Mouse (Mus musculus): Measurements from ENCODE around the gene Adamts13. TPM values are rescaled to one million over a fixed set of nuclear protein-coding genes. Genes with fewer than 3 reads are reported as not detected.

Adamts13 gene
- polyA plus RNA-seq, 1 experiment, result not detected

GRCm38 (mm10) chr2:27021103-27021502 is 47.9 kb downstream of the Adamts13 start:
- Histone ChIP-seq H3K4me1 (ENCODE audit: control insufficient read depth, insufficient read depth, low read length) (no peaks in the 10 kb centered on the region; the same call in 1 of the 2 replicates), H3K27ac (ENCODE audit: control insufficient read depth, insufficient read depth, low read depth, low read length, poor library complexity) (no peak overlapping the region), H3K4me3 (replicated peaks; ENCODE audit: control insufficient read depth, low read depth, low read length) (no peak overlapping the region)
- TF ChIP-seq POLR2A (IDR thresholded peaks at IDR 0.05; ENCODE audit: borderline replicate concordance, control insufficient read depth, low read depth, low read length) (no peak), CTCF (IDR thresholded peaks at IDR 0.05; ENCODE audit: control insufficient read depth, insufficient read depth, low read length) (no peak)
- 90% methylated on average over 1 of the region's 1 CpGs for WGBS

DNA sequence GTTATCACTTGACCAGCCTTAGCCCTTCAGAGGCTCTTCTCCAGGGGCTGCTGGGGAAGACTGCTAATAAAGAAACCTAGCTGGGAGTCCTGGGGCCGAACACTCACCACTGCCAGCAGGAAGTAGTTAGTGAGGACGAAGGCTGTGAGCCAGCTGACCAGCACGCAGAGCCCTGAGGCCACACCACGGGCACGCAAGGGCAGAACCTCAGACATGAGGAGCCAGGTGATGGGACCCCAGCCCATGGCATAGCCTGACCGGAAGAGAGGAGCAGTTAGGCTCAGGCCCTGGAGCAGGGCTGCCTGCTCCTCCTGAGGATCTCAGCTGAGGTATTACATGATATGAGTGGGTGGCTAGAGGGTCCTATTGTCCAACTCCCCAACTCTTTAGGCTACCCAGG is 49.4 kb downstream of the Adamts13 start:
- H3K4me1 ChIP-seq (ENCODE audit: control insufficient read depth, insufficient read depth, low read length), result no peaks in the 10 kb centered on the region; the same call in 1 of the 2 replicates
- TF ChIP-seq CTCF (IDR thresholded peaks at IDR 0.05; ENCODE audit: control insufficient read depth, insufficient read depth, low read length), result no peak
- TF ChIP-seq POLR2A (IDR thresholded peaks at IDR 0.05; ENCODE audit: borderline replicate concordance, control insufficient read depth, low read depth, low read length), result no peak
- WGBS, result 55% methylated on average over 6 of the region's 6 CpGs
- no peak overlapping the region for H3K27ac ChIP-seq (ENCODE audit: control insufficient read depth, insufficient read depth, low read depth, low read length, poor library complexity)
- H3K4me3 ChIP-seq (replicated peaks; ENCODE audit: control insufficient read depth, low read depth, low read length), result no peak overlapping the region

- TF ChIP-seq POLR2A (IDR thresholded peaks at IDR 0.05; ENCODE audit: borderline replicate concordance, control insufficient read depth, low read depth, low read length) (no peak), CTCF (IDR thresholded peaks at IDR 0.05; ENCODE audit: control insufficient read depth, insufficient read depth, low read length) (no peak)
- Histone ChIP-seq H3K4me1 (ENCODE audit: control insufficient read depth, insufficient read depth, low read length) (peaks cover 4% of the 10 kb centered on the region; the same call in 1 of the 2 replicates), H3K27ac (ENCODE audit: control insufficient read depth, insufficient read depth, low read depth, low read length, poor library complexity) (no peak overlapping the region), H3K4me3 (replicated peaks; ENCODE audit: control insufficient read depth, low read depth, low read length) (no peak overlapping the region)
- WGBS, result 80% methylated on average over 14 of the region's 14 CpGs
Measured at GRCm38 (mm10) chr2:27024136-27024535, 50.9 kb downstream of the Adamts13 start.

- H3K4me1 ChIP-seq (ENCODE audit: control insufficient read depth, insufficient read depth, low read length), result peaks cover 4% of the 10 kb centered on the region; the same call in 1 of the 2 replicates
- peak overlapping the region; percentile 84 for H3K27ac ChIP-seq (ENCODE audit: control insufficient read depth, insufficient read depth, low read depth, low read length, poor library complexity)
- WGBS, result 45% methylated on average over 3 of the region's 3 CpGs
- H3K4me3 ChIP-seq (replicated peaks; ENCODE audit: control insufficient read depth, low read depth, low read length), result peak overlapping the region; percentile 33
- no peak for TF ChIP-seq CTCF (IDR thresholded peaks at IDR 0.05; ENCODE audit: control insufficient read depth, insufficient read depth, low read length)
- TF ChIP-seq POLR2A (IDR thresholded peaks at IDR 0.05; ENCODE audit: borderline replicate concordance, control insufficient read depth, low read depth, low read length), result no peak
Measured at GRCm38 (mm10) chr2:27025545-27025944, 52.3 kb downstream of the Adamts13 start.

DNA sequence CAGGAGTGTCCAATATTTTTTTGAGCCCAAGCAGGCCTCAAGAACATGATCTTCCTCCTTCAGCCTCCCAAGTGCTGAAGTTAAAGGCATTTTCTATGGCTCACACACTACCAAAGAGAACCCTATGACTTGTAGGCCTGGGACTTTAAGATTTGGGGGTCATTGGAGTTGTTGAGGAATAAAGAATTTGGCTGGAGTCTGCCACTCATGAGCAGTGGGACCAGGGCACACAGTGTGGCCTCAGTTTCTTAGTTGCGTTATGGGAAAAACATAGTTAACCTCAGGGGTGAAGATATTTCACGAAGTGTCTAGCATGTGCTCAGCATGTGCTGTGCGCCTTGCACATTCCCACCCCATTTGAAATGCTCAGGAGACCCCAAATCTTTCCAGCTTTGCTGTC is 53.1 kb downstream of the Adamts13 start:
- TF ChIP-seq POLR2A (IDR thresholded peaks at IDR 0.05; ENCODE audit: borderline replicate concordance, control insufficient read depth, low read depth, low read length) (no peak), CTCF (IDR thresholded peaks at IDR 0.05; ENCODE audit: control insufficient read depth, insufficient read depth, low read length) (no peak)
- peaks cover 4% of the 10 kb centered on the region; the same call in 1 of the 2 replicates for H3K4me1 ChIP-seq (ENCODE audit: control insufficient read depth, insufficient read depth, low read length)
- 79% methylated on average over 3 of the region's 3 CpGs for WGBS
- peak overlapping the region; percentile 84 for H3K27ac ChIP-seq (ENCODE audit: control insufficient read depth, insufficient read depth, low read depth, low read length, poor library complexity)
- H3K4me3 ChIP-seq (replicated peaks; ENCODE audit: control insufficient read depth, low read depth, low read length), result peak overlapping the region; percentile 55

GRCm38 (mm10) chr2:27026857-27027617 is 53.8 kb downstream of the Adamts13 start:
- H3K4me1 ChIP-seq (ENCODE audit: control insufficient read depth, insufficient read depth, low read length), result peaks cover 4% of the 10 kb centered on the region; the same call in 1 of the 2 replicates
- H3K4me3 ChIP-seq (replicated peaks; ENCODE audit: control insufficient read depth, low read depth, low read length), result peak overlapping the region; percentile 55
- peak overlapping the region; percentile 84 for H3K27ac ChIP-seq (ENCODE audit: control insufficient read depth, insufficient read depth, low read depth, low read length, poor library complexity)
- TF ChIP-seq POLR2A (IDR thresholded peaks at IDR 0.05; ENCODE audit: borderline replicate concordance, control insufficient read depth, low read depth, low read length) (no peak), CTCF (IDR thresholded peaks at IDR 0.05; ENCODE audit: control insufficient read depth, insufficient read depth, low read length) (no peak)
- 35% methylated on average over 10 of the region's 10 CpGs for WGBS

GRCm38 (mm10) chr2:27027618-27028436 is 54.6 kb downstream of the Adamts13 start, which contains the start of gene Slc2a6:
Gene Slc2a6 (minus strand): TSS chr2:27027998.
- Histone ChIP-seq H3K4me3 (replicated peaks; ENCODE audit: control insufficient read depth, low read depth, low read length) (peak within 1 kb of the TSS; percentile 65), H3K27ac (ENCODE audit: control insufficient read depth, insufficient read depth, low read depth, low read length, poor library complexity) (peak within 1 kb of the TSS; percentile 84)

More at GRCm38 (mm10) chr2:27027618-27028436, 54.6 kb downstream of the Adamts13 start, which contains the start of gene Slc2a6:
- peaks cover 4% of the 10 kb centered on the region; the same call in 1 of the 2 replicates for H3K4me1 ChIP-seq (ENCODE audit: control insufficient read depth, insufficient read depth, low read length)
- WGBS, result 4% methylated on average over 38 of the region's 38 CpGs
- TF ChIP-seq POLR2A (IDR thresholded peaks at IDR 0.05; ENCODE audit: borderline replicate concordance, control insufficient read depth, low read depth, low read length), result no peak; the same call in 1 of the 2 replicates
- no peak for TF ChIP-seq CTCF (IDR thresholded peaks at IDR 0.05; ENCODE audit: control insufficient read depth, insufficient read depth, low read length)

All from bone marrow, adult 2 months (tissue).